Mouse (Mus musculus) bone marrow, adult 2 months (tissue): ENCODE measurements around the gene Iba57. TPM values are rescaled to one million over a fixed set of nuclear protein-coding genes. Genes with fewer than 3 reads are reported as not detected.

ENCODE experiments used
- H3K27ac ChIP-seq: fragments of 200-500 bp; 2 replicates; pipeline ENCODE4 v1.5.1; 2012; ENCODE audit warnings: low read depth, mild to moderate bottlenecking, control low read depth, inconsistent platforms, low read length; ENCODE audit not compliant: control insufficient read depth, poor library complexity, insufficient read depth
- H3K4me1 ChIP-seq: fragments of 200-500 bp; 2 replicates; pipeline ENCODE4 v1.6.1; 2011; ENCODE audit warnings: low read length; ENCODE audit not compliant: control insufficient read depth, insufficient read depth
- H3K4me3 ChIP-seq: fragments of 200-500 bp; replicated peaks from 2 replicates; pipeline ENCODE3; 2011; ENCODE audit warnings: mild to moderate bottlenecking, low read depth, low read length, control low read depth; ENCODE audit not compliant: control insufficient read depth
- CTCF ChIP-seq: fragments of 200-500 bp; IDR thresholded peaks from 2 replicates; pipeline ENCODE4 v1.5.1; 2011; ENCODE audit warnings: low read length, control low read depth; ENCODE audit not compliant: control insufficient read depth, insufficient read depth
- POLR2A ChIP-seq: fragments of 200-500 bp; IDR thresholded peaks from 2 replicates; pipeline ENCODE4 v1.6.1; 2011; ENCODE audit warnings: low read depth, mild to moderate bottlenecking, control low read depth, low read length, borderline replicate concordance; ENCODE audit not compliant: control insufficient read depth
- WGBS: fragments of 180-500 bp; shearing (Covaris S2); methylation state at CpG from one replicate; pipeline ENCODE4 v1.1.7; 2018; 5-methylcytosine and 5-hydroxymethylcytosine counted together
- polyA plus RNA-seq: library from polyadenylated mRNA; stranded (reverse); fragments of >200 nt; gene quantifications from 2 replicates; pipeline ENCODE4 v1.2.4, GENCODE M21; 2011; ENCODE audit warnings: low replicate concordance; ENCODE audit not compliant: missing spikeins, insufficient read depth, insufficient read length

Iba57 gene
- polyA plus RNA-seq, 1 experiment: 19.4 TPM

DNA sequence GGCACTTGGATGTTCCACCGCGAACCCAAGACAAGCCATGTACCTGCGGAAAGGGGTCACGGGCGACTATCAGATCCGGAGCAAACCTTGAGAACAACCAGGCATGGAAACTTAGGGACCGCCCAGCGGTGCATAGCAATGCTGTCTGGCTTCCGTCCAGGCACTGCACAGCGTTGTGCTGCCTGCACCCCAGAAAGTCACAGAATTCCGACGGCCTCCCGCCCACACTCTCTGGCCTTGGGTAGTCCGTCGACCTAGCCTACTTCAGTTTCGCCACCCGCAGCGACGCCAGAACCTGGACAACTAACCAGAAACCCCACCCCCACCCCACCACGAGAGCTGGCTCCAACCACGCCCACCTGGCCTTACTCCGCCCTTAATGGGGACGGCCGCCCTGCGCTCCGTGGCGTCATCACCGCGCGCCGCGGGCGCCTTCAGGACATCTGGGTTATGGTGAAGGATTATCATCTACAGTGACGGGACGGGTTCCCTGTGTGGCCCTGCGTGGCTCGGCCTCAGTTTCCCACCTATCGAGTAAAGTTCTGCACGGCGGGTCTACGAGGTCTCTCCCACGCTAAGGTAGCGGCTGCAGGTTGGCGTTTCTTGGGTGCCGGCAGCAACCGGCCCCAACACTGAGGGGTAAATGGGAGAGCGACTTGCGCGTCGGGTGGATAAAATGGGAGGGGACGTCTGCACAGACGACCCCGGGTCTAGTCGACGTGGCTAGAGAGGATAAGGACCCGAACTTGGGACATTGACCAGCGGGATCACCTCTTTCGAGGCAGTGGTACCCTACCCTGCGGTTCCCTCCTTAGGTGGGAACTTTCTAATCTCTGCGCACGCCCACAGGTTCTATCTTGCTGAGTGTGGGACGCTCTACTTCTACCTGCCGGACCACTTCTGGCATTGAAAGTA is 38.8 kb upstream of the Iba57 start, which contains the start of gene Mrpl55:
TSS of gene Mrpl55 (plus strand) at position 406 of the 915 bp plus-strand sequence.
- Histone ChIP-seq H3K27ac (peak within 1 kb of the TSS; percentile 87), H3K4me1 (no peaks in the 10 kb centered on the region; the same call in none of the 2 replicates), H3K4me3 (peak within 1 kb of the TSS; percentile 87)
- under 1% methylated on average over 63 of the region's 63 CpGs for WGBS
- TF ChIP-seq POLR2A: peak; percentile 63; the same call in 1 of the 2 replicates
- TF ChIP-seq CTCF: no peak

DNA sequence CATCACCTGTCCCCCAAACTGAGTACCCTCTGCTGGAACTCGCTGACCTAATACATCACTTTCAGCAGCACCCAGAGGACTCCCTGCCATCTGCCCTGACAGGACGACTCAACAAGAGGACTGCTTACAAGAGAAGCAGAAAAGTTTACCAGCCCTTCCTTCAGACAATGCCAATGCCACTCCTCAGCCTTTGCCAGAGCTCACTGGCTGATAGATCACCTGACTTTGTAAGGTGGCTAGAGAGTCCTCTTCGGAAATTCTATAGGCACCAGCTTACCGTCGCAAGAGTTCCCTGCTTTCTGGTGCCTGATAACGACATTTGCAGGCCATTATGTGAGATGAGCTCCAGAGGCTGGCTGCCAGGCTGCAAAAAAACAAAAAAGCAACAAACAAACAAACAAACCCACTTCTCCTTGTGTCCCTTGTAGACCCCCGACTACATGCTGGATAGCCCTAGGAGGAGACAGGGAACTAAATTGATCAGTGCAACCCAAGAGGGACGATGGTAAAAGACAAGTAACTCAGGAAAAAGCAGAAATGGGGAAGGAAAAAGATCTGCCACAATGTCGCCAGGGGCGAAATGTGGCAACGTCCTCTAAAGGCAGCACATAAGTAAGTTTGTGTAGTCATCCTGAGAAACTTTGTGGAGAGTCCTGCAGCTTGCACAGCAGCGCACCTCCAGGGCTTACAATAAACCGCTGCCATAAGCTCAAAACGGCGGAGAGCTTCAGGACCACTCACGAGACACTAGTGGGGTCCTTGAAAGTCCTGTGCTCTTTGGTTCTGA is 37.9 kb upstream of the Iba57 start:
- no peaks in the 10 kb centered on the region; the same call in none of the 2 replicates for H3K4me1 ChIP-seq
- H3K4me3 ChIP-seq: peak overlapping the region; percentile 87
- WGBS: 8% methylated on average over 16 of the region's 16 CpGs
- TF ChIP-seq POLR2A (no peak), CTCF (no peak)
- H3K27ac ChIP-seq: peak overlapping the region; percentile 87

DNA sequence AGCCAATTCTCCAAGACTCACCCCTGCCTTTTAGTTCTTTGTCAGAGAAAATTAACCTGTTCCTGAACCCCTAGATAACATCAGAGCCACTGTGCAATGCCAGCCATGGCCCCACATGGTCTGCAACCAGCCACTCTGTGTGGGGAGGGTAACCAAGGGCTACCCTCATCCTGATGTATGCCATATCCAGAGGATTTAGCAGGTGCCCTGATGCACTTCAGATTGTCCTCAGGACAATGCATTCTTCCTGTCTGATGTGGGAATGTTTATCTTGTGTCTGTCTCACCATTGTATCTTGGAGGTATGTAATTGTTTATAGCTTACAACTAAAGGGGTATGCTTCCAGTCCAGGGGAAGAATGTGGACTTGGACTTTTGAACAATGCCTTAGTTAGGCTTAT is 32.7 kb upstream of the Iba57 start:
- H3K4me1 ChIP-seq: no peaks in the 10 kb centered on the region; the same call in none of the 2 replicates
- no peak overlapping the region for H3K27ac ChIP-seq
- TF ChIP-seq CTCF: no peak
- no peak for TF ChIP-seq POLR2A

DNA sequence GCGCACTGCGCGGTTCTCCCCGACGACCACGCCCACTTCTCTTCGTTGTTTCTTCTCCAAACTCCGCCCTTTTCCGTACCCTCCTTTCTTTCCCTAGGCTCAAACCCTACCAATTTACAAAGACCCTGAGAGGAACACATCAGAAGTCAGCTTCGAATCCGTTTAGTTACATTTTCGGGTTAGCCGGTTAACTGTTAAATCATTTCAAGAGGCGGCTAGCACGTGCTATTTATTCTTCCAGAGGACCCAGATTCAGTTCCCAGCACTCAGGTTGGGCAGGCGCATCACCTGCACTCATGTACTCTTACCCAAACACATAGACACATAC is 28.5 kb upstream of the Iba57 start, which contains the start of gene Guk1:
TSS of gene Guk1 (minus strand) at position 154 of the 328 bp plus-strand sequence.
- peak within 1 kb of the TSS; percentile 79 for H3K27ac ChIP-seq
- 5% methylated on average over 16 of the region's 16 CpGs for WGBS
- no peak for TF ChIP-seq POLR2A
- no peak for TF ChIP-seq CTCF
- H3K4me1 ChIP-seq: no peaks in the 10 kb centered on the region
- H3K4me3 ChIP-seq: peak within 1 kb of the TSS; percentile 86

More for the DNA sequence above, 32.7 kb upstream of the Iba57 start:
- H3K4me3 ChIP-seq: no peak overlapping the region

DNA sequence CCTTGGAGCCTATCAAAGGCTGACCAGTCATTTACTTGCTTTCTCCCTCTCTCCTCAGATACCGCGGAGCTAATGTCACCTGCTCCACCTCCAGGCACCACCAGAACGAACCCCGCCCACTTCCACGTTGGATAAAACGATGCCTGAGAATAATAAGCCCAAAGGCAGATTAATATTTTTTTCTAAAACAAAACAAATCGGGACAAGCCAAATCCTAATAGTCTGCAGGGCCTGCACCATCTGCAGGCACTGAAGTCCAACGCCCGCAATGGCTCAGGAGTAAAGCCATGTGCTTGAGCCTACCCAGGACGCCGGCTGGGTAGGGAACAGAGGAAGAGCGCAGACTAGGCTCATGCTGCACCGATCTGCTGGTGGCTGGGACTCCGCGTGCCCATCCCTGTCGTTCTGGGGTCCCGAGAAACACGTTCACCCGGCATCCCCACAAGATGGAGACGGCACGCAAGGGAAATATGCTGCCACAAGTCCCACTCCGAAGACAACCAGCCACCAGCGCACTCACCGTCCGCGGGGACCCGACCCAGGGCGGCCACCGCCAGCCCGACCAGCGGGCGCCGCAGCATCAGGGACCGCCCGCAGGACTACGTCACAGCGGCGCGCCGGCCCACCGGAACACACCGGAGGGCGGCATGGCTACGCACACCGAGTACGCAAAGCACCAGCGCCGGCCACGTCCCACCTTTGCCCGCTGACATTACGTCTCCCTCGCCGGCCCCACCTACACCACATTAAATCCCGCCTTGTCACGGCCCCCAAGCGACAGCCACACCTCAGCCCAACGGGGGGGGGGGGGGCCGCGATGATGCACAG is 27.9 kb upstream of the Iba57 start:
- H3K4me1 ChIP-seq: no peaks in the 10 kb centered on the region
- H3K27ac ChIP-seq: peak overlapping the region; percentile 79
- TF ChIP-seq CTCF (no peak), POLR2A (peak; percentile 80; the same call in 1 of the 2 replicates)
- WGBS: under 1% methylated on average over 56 of the region's 59 CpGs
- peak overlapping the region; percentile 86 for H3K4me3 ChIP-seq

DNA sequence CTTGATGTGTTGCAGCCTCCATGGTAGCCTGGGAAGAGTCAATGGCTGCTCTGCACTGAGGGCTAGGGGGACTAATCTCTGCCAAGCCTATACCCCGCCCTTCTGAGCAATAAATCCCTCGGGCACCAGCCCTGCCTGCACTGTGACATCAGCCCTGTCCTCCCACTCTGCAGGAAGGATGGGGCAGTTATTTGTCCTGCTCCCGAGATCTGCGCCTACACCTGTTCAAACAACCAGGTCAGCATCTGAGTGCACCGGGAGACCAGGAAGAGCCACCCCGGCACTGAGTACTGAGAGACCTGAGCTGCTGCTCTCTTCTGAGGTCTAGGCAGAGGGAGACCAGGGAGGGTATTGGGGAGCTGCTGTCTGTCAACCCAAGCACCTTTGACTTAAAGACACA is 24.2 kb upstream of the Iba57 start:
- WGBS: 82% methylated on average over 6 of the region's 6 CpGs
- no peak overlapping the region for H3K27ac ChIP-seq
- TF ChIP-seq POLR2A: no peak
- no peak for TF ChIP-seq CTCF
- H3K4me3 ChIP-seq: no peak overlapping the region
- H3K4me1 ChIP-seq: no peaks in the 10 kb centered on the region

DNA sequence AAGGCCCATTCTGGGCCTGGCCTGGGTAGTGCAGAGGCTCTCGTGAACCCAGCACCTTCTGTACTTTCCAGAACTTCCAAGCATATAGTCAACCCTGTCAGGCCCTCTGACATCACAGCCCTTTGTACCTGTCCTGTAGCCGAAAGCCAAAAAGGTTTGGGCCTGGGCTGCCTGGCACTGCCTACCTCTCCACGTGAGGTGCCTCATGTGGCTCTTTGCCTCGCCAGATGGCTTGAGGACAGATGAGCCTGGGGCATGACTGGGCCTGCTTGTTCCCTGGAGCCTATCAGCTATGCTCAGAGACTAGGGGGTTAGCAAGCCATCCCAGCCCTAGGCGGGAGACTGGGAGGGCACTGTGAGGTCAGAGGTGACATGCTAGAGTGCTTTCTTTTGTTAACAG is 22.0 kb upstream of the Iba57 start:
- WGBS: 84% methylated on average over 5 of the region's 5 CpGs
- no peak for TF ChIP-seq POLR2A
- TF ChIP-seq CTCF: no peak
- Histone ChIP-seq H3K27ac (no peak overlapping the region), H3K4me3 (no peak overlapping the region), H3K4me1 (no peaks in the 10 kb centered on the region)

DNA sequence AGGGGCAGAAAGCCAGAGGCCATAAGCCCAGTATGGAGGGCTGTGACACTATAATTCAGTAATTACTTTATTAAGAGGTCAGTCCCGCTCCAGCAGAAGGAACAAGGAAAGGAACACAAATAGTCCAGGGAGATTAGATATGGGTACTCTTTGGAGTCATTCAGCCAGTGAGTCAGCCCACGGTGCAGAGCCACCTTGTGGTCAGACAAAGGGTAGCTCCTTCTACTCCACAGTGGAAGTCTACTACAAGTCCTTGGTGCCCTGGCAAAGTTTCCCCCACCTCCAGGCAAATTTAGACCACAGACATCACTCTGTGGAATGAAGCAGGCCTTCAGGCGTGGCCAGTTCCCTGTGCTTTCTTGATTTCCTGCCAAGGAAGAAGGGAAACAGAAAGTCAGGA is 20.3 kb upstream of the Iba57 start:
- H3K4me3 ChIP-seq: no peak overlapping the region
- H3K27ac ChIP-seq: no peak overlapping the region
- TF ChIP-seq POLR2A (no peak), CTCF (peak; percentile 82)
- no peaks in the 10 kb centered on the region for H3K4me1 ChIP-seq
- 41% methylated on average over 3 of the region's 3 CpGs for WGBS
